Mouse (Mus musculus): ENCODE results near the gene Rsph14. TPM values are rescaled to one million over a fixed set of nuclear protein-coding genes. Genes with fewer than 3 reads are reported as not detected.

Rsph14 gene
- total RNA-seq, 2 experiments from 2014 or later, result not detected

DNA sequence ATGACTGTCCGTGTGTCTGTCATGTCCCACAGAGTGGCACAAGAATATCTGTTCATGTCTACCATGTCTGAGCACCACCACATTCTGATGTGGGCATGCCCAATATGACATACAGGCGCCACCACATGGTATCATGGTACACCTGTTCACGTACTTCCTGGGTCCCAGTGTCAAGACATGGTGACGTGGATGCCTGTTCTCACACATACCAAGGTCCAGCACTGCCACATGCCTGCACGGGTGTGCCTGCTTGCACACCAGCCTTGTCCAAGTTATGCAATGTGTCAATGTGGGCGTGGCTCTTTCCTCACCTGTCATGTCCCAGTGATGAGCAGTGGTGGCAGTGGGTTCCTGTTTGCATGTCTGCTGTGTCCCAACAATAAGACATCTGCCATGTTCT lies 99.9 kb downstream of the Rsph14 start:
- DNase-seq, result no peak

DNA sequence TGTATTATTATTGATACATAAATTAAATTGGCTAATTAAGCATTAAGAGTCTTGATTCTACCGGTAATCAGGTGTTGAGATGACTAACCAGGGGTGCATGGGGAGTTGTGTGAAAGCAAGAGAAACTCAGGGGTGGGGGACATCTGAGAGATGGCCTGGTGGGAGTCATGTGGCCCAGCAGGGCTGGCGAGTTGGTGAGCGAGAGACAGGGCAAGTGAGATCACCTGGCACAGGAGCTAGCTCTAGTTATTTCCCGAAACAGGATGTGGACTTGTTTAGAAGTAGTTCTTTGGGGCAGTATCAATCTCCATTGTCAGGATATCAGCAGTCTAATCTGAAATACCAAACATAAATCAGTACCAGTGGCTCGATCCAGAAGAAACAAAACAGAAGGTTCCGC lies 100.8 kb downstream of the Rsph14 start:
- DNase-seq, result no peak

DNA sequence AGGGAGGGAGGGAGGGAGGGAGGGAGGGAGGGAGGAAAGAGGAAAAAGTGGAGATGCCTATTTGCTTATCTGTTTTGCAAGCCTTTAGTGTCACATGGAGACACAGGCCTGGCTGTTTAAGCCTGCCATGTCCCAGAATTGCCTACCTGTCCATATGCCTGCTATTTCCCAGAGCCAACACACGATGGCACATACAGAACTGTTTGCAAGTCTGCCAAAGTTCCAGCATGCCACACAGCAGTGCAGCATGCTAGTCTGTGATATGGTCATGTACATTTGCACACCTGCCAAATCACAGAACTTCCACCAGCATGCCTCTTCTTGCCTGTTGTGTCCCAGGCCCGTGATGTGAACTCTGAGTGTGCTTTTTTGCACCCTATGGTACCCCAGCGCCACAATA lies 101.8 kb downstream of the Rsph14 start:
- DNase-seq, result no peak

DNA sequence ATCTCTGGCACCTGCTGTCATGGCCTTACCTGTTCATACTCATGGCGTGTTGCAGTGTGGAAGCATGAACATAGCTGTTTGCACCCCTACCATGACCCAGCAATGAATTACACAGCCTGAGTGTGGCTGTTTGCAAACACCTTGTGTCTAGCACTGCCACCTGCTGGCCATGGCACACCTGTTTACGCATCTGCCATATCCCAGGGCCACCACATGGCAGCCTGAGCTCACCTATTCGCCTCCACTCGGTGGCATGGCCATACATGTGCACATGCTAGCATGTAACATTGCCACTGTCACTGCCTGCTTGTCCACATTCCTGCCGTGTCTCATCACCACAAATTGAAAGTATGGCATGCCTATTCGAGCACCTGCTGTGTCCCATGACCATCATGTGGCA lies 102.8 kb downstream of the Rsph14 start:
- no peak for DNase-seq

DNA sequence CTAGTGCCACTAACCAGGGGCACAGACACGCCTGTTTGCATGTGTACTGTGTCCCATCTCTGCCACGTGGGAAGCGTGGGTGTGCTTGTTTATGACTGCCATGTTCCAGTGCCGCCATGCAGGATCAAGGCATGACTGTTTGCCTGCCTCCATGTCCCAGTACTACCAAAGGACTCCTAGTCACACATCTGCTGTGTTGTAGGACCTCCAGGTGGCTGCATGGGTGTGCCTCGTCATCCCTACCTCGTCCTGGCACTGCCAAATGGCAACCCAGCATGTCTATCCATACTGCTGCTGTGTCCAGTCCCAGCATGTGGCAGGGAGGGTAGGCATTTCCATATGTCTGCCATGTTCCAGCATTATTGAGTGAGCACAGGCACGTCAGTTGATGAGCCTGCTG lies 104.1 kb downstream of the Rsph14 start:
- DNase-seq, result no peak

DNA sequence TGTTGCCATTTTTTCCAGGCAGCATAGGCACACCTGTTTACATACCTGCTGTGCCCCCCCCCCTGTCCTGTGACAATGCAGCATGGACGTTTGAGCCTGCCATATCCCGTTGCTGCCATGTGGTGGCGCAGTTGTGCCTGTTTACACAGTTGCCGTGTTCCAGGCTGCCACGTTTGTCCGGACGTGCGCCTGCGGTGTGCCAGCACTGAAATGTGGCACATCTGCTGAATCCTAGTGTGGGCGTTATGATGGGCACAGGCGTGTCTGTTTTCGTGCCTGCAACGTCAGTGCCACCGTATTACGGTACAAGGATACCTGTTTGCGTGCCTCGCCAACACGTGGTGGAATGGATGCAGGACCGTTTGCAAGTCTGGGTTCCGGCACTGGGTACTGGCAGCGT lies 107.1 kb downstream of the Rsph14 start:
- peak; percentile 49 for DNase-seq

DNA sequence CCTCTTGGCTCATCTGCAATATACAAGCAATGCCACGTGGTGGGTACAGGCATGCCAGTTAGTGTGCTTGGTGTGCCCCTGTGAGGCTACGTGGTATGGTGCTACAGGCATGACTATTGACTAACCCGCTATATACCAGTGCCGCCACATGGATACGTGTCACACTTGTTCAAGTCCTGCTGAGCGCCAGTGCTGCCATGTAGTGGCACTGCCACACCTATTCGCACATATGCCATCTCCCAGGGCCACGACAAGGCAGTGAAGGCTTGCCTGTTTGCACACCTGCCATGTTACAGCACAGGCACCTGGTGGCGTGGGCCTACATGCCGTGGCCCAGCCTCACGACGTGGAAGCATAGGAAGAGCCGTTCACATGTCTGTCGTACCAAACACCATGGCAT lies 108.1 kb downstream of the Rsph14 start:
- no peak for DNase-seq

DNA sequence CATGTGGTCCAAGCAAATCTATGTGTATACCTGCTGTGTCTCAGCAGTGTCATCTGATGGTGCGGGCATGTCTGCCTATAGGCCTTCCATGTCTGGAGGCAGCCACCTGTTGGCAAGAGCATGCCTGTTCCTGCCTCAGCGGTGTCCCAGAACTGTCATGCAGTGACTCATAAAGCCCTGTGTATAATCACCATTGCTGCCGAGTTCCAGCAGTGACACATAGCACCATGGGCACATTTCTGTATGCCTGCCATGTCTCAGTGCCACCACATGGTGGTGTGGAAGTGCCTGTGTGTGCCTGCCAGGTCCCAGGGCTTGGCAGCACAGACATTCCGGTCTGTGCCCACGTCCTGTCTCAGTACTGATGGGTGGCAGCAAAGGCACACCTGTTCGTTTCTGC lies 109.6 kb downstream of the Rsph14 start:
- no peak for DNase-seq

DNA sequence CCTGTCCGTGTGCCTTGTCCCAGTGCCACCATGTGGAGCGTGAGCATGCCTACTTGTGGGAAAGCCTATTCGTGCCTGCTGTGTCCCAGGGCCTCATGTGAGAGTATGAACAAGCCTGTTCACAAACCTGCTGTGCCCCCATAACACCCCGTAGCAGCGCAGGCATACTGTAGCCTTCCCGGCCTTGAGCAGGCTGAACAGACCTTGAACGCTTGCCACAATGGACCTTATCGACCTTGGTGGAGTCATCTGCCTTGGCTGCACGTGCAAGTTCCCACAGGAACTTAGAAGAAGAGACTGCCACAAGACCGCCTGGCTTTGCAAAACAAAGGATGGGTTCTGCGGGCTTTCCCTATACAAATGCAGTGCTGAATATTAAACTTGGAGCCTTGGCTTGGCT lies 110.8 kb downstream of the Rsph14 start:
- no peak for DNase-seq

DNA sequence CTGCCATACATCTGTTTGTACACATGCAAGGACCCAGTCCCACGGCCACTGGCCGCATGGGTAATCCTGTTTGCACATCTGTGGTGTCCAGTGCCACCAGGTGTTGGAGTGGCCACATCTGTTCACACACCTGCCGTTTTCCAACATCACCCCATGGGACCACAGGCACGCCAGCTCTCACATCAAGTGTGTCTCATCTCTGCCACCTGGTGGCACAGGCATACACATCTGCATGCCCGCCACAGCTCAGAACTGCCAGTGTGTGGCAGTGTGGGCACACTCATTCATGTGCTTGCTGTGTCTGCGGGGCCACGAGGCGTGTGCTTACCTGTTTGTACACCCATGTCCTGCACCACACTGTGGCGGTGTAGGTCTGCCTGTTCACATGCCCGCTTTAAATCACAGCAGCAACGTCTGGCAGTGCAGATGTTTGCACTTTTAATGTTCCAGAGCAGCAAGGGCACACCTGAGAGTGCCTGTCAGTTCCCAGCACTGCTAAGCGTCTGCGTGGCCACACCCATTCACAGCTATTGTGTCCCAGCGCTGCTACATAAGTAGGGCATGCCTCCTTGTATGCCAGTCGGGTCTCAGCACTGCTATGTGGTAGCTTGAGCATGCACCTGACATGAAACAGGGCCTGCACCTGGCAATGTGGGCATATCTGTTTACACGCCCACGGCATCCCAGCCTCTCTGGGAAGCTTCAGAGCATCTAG lies 111.4 kb downstream of the Rsph14 start:
- no peak for DNase-seq

DNA sequence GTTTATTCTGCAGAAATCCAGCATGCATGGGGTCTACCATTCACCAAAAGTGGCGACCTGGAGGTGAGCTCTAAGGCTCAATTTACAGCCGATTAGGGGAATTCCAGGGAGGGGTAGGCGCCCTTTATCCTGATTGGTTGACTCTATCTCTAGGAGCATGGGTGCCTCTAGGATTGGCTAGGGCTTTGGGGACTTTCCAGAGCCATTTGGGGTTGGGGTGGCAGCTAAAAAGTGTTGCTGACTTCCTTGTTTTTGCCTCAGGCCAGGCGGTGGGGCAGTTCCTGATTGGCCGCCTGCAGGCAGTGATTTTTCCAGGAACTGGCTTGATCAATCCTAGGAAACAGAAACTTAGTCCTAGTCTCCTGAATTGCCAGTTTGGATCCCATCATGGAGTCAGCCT lies 113.1 kb downstream of the Rsph14 start:
- DNase-seq, result no peak

DNA sequence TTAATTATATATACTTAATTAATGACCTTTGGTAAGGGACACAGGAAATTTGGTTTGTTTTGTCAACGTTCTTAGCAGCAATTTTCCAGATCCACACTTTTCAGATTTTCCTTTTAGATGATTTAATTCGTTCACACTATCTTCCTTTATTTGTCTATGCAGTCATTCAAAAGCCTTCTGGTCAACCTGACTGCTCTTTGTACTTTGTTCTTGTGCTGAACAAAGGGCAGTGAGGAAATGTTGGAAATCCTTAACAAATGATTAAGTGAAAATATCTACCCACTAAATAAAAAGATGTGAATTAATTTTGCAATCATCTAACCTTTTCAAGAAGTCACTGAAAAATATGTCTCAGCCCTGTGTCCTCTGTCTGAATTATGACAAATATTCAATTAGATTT lies 124.0 kb downstream of the Rsph14 start:
- no peak for DNase-seq

Other genes starting within 250 kb of the Rsph14 start
- gene Gnaz, start 65.4 kb downstream of the Rsph14 start, total RNA-seq (2021), result 1 to 10 TPM in 1 of 2 experiments, under 1 TPM in 1; 0.99 to 1.6 TPM
- gene Rab36, start 4.5 kb upstream of the Rsph14 start, total RNA-seq (2021), result 1 to 10 TPM; 1.3 to 2.2 TPM
- 1 to 10 TPM; 4.2 to 6.4 TPM for gene Bcr, start 28.0 kb upstream of the Rsph14 start, total RNA-seq (2021)
- 10 to 100 TPM; 34.3 to 36.2 TPM for gene Specc1l, start 179.5 kb upstream of the Rsph14 start, total RNA-seq (2021)